Mouse (Mus musculus): ENCODE measurements around the gene Rgs1.

- TF ChIP-seq CTCF (IDR thresholded peaks at IDR 0.05; ENCODE audit: low read depth) = no peak
- no peak for TF ChIP-seq EP300 (IDR thresholded peaks at IDR 0.05; ENCODE audit: low read depth)
These were observed 20.1 kb upstream of the Rgs1 start for GRCm38 (mm10) chr1:144269112-144269511.

Measured in liver, postnatal 0 days (tissue).